Mouse (Mus musculus) bone marrow, adult 2 months (tissue): ENCODE results near the gene Tshz2.

Experiments used
- CTCF ChIP-seq: fragments of 200-500 bp; IDR thresholded peaks from 2 replicates; pipeline ENCODE4 v1.5.1; 2011; ENCODE audit warnings: low read length, control low read depth; ENCODE audit not compliant: control insufficient read depth, insufficient read depth
- POLR2A ChIP-seq: fragments of 200-500 bp; IDR thresholded peaks from 2 replicates; pipeline ENCODE4 v1.6.1; 2011; ENCODE audit warnings: low read depth, mild to moderate bottlenecking, control low read depth, low read length, borderline replicate concordance; ENCODE audit not compliant: control insufficient read depth

GRCm38 (mm10) chr2:169721793-169722326, 89.0 kb downstream of the Tshz2 start:
- TF ChIP-seq CTCF (no peak), POLR2A (no peak)
